ENCODE assay signal across 14 mouse cellular contexts in the genomic region with DNA sequence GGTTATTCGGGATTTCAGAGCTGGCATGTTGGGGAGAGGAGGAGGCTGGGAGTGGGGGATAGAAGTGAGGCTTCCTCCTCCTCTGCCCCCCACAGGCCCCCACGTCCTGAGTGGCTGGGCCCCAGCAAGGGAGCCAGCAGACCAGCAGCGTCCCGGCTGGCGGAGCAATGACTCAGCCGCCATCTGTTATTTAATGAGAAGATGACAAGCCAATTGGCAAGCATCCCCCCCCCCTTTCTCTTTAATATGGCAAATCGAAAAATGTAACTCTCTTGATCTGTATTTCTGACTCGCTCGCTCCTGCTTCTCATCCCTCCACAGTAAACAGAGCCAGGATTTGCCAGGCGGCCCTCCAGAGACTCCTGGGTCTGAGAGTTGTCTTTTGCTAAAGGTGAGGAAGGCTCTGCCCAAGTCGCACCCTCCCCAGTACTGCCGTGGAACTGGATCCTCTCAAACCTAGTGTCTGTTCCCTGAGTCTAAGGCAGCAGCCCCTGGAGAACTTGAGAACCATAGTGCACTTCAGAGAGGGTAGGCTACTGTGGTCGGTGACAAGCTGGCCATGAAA.
DNase-seq lines count a peak whose midpoint lies in the region; ATAC-seq lines count a peak whose summit lies in the region.
"Had no signal": no experiment of that assay in that cellular context is flagged by ENCODE, and none has a peak within 500 bp of the region (broad histone marks: within the 10 kb centered on the region; RNA-seq: fewer than 3 reads in every experiment).

No protein-coding gene starts in this region.

- no peaks in the 10 kb centered on the region for H3K27me3 ChIP-seq in forebrain, embryonic 14.5 days (replicated peaks; ENCODE audit: control insufficient read depth, insufficient read depth, low read length)
- H3K27me3 ChIP-seq in forebrain, embryonic 12.5 days = 0 out of 2 replicates have a peak, but pooled peaks cover 2% of the 10 kb centered on the region
- H3K27me3 ChIP-seq: embryonic facial prominence, embryonic 15.5 days; limb, embryonic 15.5 days; lung, embryonic 15.5 days; neural tube, embryonic 13.5 days had no signal

- H3K9ac ChIP-seq in forebrain, embryonic 14.5 days (ENCODE audit: low read length) = no peak overlapping the region
- H3K9ac ChIP-seq in forebrain, embryonic 12.5 days = no peak overlapping the region
- H3K9ac ChIP-seq: embryonic facial prominence, embryonic 15.5 days; limb, embryonic 15.5 days; lung, embryonic 15.5 days; neural tube, embryonic 13.5 days had no signal

- H3K4me2 ChIP-seq in forebrain, embryonic 14.5 days (ENCODE audit: low read length) = no peak overlapping the region
- H3K4me2 ChIP-seq in forebrain, embryonic 12.5 days = no peak overlapping the region
- H3K4me2 ChIP-seq: embryonic facial prominence, embryonic 15.5 days; limb, embryonic 15.5 days; lung, embryonic 15.5 days; neural tube, embryonic 13.5 days had no signal

- ATAC-seq in forebrain, embryonic 14.5 days = no peak; the same call in 1 of the 2 replicates
- no peak for ATAC-seq in forebrain, embryonic 12.5 days (ENCODE audit: low FRiP score)
- ATAC-seq: CD4-positive, CD25-positive, alpha-beta regulatory T cell, adult 4 months had no signal

- H3K4me3 ChIP-seq in forebrain, embryonic 14.5 days (ENCODE audit: low read depth, low read length) = no peak overlapping the region
- H3K4me3 ChIP-seq in forebrain, embryonic 12.5 days (replicated peaks) = no peak overlapping the region
- H3K4me3 ChIP-seq: embryonic facial prominence, embryonic 15.5 days; limb, embryonic 15.5 days; lung, embryonic 15.5 days; neural tube, embryonic 13.5 days had no signal

- peak; percentile 65 for DNase-seq in forebrain, embryonic 14.5 days (ENCODE audit: low spot score)
- DNase-seq in right cerebral cortex, adult 18-20 months = peak; percentile 43
- DNase-seq in right cerebral cortex, postnatal 14 days = no peak
- DNase-seq in cerebellum, postnatal 10 days = peak; percentile 80 to 86
- DNase-seq in layer of hippocampus, postnatal 36 days = peak; percentile 61 to 65
- no peak for DNase-seq in testis, postnatal 10 days (ENCODE audit: low spot score)
- DNase-seq in lung, postnatal 4 days = no peak
- DNase-seq: kidney, postnatal 10 days had no signal

- H3K36me3 ChIP-seq in forebrain, embryonic 14.5 days (ENCODE audit: control insufficient read depth, insufficient read depth, low read length) = no peaks in the 10 kb centered on the region
- no peaks in the 10 kb centered on the region for H3K36me3 ChIP-seq in forebrain, embryonic 12.5 days (replicated peaks)
- H3K36me3 ChIP-seq: embryonic facial prominence, embryonic 15.5 days; limb, embryonic 15.5 days; lung, embryonic 15.5 days; neural tube, embryonic 13.5 days had no signal

- no peaks in the 10 kb centered on the region for H3K9me3 ChIP-seq in forebrain, embryonic 14.5 days (replicated peaks; ENCODE audit: control insufficient read depth, low read length)
- H3K9me3 ChIP-seq in forebrain, embryonic 12.5 days = no peaks in the 10 kb centered on the region
- H3K9me3 ChIP-seq: embryonic facial prominence, embryonic 15.5 days; limb, embryonic 15.5 days; lung, embryonic 15.5 days; neural tube, embryonic 13.5 days had no signal

- no peaks in the 10 kb centered on the region for H3K4me1 ChIP-seq in forebrain, embryonic 14.5 days (ENCODE audit: control insufficient read depth, insufficient read depth, low read length)
- peaks cover 8% of the 10 kb centered on the region for H3K4me1 ChIP-seq in forebrain, embryonic 12.5 days

- 71% methylated on average over 13 of the region's 13 CpGs for WGBS in forebrain, embryonic 14.5 days
- WGBS in forebrain, embryonic 12.5 days = 80% methylated on average over 13 of the region's 13 CpGs

- peak overlapping the region; percentile 46; the same call in 1 of the 2 replicates for H3K27ac ChIP-seq in forebrain, embryonic 14.5 days (ENCODE audit: low read depth, low read length)
- no peak overlapping the region for H3K27ac ChIP-seq in forebrain, embryonic 12.5 days
- H3K27ac ChIP-seq: embryonic facial prominence, embryonic 15.5 days; limb, embryonic 15.5 days; lung, embryonic 15.5 days; neural tube, embryonic 13.5 days had no signal

Comparison
In these comparisons a context has a peak if more than half of its experiments do, and no peak if none do; other contexts are left out.
1. DNase-seq: peak in forebrain, embryonic 14.5 days (single experiment), right cerebral cortex, adult 18-20 months (single experiment), cerebellum, postnatal 10 days (2 of 2) and layer of hippocampus, postnatal 36 days (2 of 2); none in right cerebral cortex, postnatal 14 days (single experiment), testis, postnatal 10 days (single experiment) and lung, postnatal 4 days (0 of 2).